Mouse (Mus musculus) liver, postnatal 0 days (tissue): ENCODE results near the gene Szrd1.

Source experiments
- CTCF ChIP-seq: sonication (generic); IDR thresholded peaks from 2 replicates; pipeline ENCODE4 v1.5.1; 2016; ENCODE audit warnings: antibody characterized with exemption, low read depth
- EP300 ChIP-seq: IDR thresholded peaks from 2 replicates; pipeline ENCODE4 v1.6.1; 2016; ENCODE audit warnings: antibody characterized with exemption, low read depth, mild to moderate bottlenecking

- TF ChIP-seq CTCF: no peak
- TF ChIP-seq EP300: peak; percentile 96
Observed at GRCm38 (mm10) chr4:141161699-141162208, 22.2 kb upstream of the Szrd1 start.
